Mouse (Mus musculus): ENCODE data around the gene Amigo3. TPM values are rescaled to one million over a fixed set of nuclear protein-coding genes. Genes with fewer than 3 reads are reported as not detected.

Gene Amigo3
- polyA plus RNA-seq, 1 experiment: 0.79 TPM

DNA sequence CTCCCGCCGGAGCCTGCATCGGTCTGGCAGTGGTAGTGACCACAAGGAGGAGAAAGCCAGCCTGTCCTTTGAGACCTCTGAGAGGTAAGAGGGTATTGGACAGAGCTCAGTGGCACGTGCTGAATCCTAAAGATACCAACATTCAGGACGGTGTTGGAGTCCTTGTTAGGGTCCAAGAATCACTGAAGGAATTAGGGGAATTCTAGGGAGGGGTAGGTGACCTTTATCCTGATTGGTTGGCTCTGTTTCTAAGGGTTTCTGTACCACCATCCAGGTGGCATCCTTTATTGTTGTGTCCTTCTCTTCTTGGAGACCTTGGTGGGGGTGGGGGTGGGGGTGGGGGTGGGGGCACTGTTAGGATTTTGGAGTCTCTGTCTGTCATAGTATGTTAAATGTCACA, 20.8 kb upstream of the Amigo3 start:
- H3K4me1 ChIP-seq (ENCODE audit: control insufficient read depth, insufficient read depth, low read length): no peaks in the 10 kb centered on the region
- TF ChIP-seq POLR2A (IDR thresholded peaks at IDR 0.05; ENCODE audit: borderline replicate concordance, low read depth, low read length) (no peak), CTCF (IDR thresholded peaks at IDR 0.05; ENCODE audit: low read depth, low read length) (no peak)
- no peak overlapping the region for H3K27ac ChIP-seq (ENCODE audit: insufficient read depth, low read depth, low read length)
- no peak overlapping the region for H3K4me3 ChIP-seq (ENCODE audit: insufficient read depth, low read length)

DNA sequence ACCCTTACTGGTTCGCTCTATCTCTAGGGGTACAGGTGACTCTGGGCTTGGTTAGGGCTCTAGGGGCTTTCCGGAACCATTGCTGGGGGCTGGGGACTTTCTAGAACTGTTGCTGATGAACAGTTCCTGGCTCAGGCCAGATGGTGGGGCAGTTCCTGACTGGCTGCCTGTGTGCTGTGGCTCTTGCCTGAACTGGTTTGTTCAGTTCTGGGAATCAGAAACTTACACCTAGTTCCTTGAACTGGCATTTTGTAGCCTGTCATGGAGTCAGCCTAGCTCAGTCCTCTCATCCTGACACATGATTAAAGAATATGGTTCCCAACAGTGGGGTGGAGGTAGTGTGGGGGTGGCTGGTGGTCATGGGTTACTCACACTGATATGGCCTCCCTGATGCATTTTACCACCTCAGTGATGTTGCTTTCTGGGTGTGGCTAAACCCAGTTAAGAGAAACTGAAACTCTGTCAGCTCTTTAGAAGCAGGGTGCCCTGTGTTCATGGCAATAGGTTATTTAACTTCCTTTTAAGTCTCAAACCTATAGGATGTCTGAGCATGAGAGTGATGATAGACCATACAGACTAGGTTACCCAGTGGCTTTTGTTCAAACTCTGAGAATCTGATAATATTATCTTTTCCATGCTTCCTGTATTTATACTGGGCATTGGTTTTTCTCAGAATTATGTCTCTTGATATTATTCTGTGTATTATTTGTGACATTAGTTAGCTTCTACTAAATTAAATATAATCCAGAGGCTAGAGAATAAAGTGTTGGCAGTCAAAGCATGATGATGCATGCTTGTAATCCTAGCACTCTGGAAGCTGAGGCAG, 17.4 kb upstream of the Amigo3 start:
- Histone ChIP-seq H3K4me3 (ENCODE audit: insufficient read depth, low read length) (no peak overlapping the region), H3K4me1 (ENCODE audit: control insufficient read depth, insufficient read depth, low read length) (no peaks in the 10 kb centered on the region), H3K27ac (ENCODE audit: insufficient read depth, low read depth, low read length) (no peak overlapping the region)
- no peak for TF ChIP-seq CTCF (IDR thresholded peaks at IDR 0.05; ENCODE audit: low read depth, low read length)
- no peak for TF ChIP-seq POLR2A (IDR thresholded peaks at IDR 0.05; ENCODE audit: borderline replicate concordance, low read depth, low read length)

DNA sequence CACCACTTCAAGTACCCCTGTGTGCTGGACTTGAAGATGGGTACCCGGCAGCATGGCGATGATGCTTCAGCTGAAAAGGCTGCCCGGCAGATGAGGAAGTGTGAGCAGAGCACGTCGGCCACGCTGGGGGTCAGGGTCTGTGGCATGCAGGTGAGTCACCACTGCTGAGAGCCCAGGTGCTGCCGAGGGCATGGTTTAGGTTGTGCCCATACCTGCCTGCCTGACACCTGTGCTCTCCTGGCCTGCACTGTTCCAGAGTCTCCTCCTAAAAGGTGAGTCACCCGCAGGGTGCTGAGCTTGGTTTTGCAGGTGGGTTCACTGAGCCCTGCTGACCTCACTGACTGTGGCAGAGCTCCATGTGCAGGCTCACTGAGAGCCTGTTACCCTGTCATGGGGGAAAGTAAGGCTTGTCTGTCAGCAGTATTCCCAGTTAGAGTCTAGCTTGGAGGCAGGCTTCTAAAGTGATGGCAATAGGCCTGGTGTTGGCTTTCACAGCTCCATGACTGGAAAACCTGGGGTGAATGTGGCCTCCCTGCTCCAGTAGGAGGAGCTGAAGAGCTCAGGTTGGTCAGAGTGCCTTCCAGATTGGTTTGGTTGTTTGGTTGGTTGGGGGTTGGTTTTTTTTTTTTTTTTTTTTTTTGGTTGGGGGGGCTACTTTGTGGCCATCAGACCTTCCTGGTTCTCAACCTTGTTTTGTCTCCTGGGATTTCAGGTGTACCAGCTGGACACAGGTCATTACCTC, 8.0 kb upstream of the Amigo3 start:
- Histone ChIP-seq H3K27ac (ENCODE audit: insufficient read depth, low read depth, low read length) (no peak overlapping the region), H3K4me3 (ENCODE audit: insufficient read depth, low read length) (no peak overlapping the region), H3K4me1 (ENCODE audit: control insufficient read depth, insufficient read depth, low read length) (peaks cover 4% of the 10 kb centered on the region)
- no peak for TF ChIP-seq CTCF (IDR thresholded peaks at IDR 0.05; ENCODE audit: low read depth, low read length)
- no peak for TF ChIP-seq POLR2A (IDR thresholded peaks at IDR 0.05; ENCODE audit: borderline replicate concordance, low read depth, low read length)

DNA sequence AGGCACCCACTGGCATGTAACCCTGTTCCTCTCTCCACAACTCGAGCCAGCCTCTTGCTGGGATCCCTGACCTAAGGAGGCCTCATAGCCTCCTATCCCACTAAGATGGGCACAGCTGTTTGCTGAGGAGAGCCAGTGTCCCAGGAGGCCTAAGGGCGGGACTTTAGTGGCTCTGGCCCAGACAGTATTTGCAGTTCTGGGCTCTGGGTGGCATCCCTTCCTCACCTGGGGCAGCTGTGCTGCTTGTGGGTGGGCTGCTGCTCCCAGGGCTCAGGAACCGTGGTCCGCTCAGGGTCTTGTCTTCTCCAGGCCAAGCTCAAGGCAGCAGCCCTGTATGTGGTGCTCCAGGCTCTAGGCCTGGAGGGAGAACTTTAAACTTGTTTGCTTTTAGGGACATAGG, 6.4 kb upstream of the Amigo3 start:
- no peak overlapping the region for H3K4me3 ChIP-seq (ENCODE audit: insufficient read depth, low read length)
- TF ChIP-seq CTCF (IDR thresholded peaks at IDR 0.05; ENCODE audit: low read depth, low read length): no peak
- TF ChIP-seq POLR2A (IDR thresholded peaks at IDR 0.05; ENCODE audit: borderline replicate concordance, low read depth, low read length): no peak
- H3K4me1 ChIP-seq (ENCODE audit: control insufficient read depth, insufficient read depth, low read length): peaks cover 8% of the 10 kb centered on the region
- no peak overlapping the region for H3K27ac ChIP-seq (ENCODE audit: insufficient read depth, low read depth, low read length)

DNA sequence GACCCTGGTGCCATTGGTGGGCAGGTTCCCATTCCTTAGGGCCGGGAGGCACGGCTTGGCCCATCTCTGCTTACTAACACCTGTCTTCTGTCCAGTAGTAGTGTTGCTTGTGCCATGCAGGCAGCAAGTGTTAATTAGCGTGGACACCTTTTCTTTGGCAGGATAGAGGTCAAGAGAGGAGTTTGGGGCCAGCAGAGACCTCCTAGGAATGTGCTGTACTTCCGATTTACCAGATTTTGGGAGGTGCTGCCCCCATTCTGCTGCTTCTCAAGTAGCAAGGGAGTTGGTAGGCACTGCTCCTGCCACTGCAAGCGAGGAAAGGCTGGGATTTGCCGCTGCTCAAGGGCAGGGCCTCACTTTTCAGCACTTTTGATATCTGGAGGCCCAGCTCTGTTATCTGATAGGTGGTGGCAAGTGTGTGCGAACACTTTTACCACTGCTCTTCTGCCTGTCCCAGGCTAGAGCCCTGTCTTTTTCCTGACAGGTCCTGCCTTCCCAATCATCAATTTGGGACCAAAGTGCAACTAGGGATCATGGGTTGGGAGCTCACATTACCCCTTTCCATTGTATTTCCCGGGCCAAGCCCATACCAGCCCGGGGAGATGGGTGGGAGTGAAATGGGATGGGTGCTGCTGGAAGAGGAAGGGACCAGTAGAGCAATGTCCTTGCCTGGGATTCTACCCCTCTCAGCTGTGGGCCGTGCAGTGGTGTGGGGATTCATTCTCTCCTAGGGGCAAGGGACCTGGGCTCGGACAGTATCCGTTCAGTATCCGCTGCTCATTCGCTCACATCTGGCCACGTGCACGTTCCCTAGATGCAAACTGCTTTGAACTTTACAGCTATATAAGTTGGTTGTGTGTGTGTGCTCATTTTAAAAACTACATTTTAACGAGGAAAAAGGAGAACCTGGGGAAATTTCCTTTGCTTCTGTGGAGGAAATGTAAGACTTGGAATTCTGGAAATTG, 5.1 kb upstream of the Amigo3 start:
- TF ChIP-seq CTCF (IDR thresholded peaks at IDR 0.05; ENCODE audit: low read depth, low read length) (no peak), POLR2A (IDR thresholded peaks at IDR 0.05; ENCODE audit: borderline replicate concordance, low read depth, low read length) (no peak)
- Histone ChIP-seq H3K4me3 (ENCODE audit: insufficient read depth, low read length) (peak overlapping the region; percentile 59), H3K4me1 (ENCODE audit: control insufficient read depth, insufficient read depth, low read length) (peaks cover 10% of the 10 kb centered on the region), H3K27ac (ENCODE audit: insufficient read depth, low read depth, low read length) (no peak overlapping the region; the same call in 1 of the 2 replicates)

DNA sequence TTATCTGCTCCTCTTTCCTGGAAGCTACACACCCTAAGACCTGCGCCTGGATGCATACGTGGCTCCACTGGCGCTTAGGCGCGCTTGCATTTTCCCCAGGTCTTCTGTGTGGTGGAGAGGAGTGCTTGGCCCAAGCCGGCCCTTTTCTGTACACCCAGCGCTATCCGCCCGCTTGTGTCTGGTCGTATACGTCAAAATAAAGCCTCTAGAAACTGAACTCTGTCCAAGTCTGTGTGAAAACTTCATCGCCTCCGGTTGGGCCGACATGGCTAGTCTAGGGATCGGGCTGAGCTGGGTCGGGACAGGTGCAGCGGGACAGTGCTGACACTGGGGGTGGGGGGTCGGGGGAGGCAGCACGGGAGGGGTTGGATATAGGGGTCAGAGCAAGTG, 4.4 kb upstream of the Amigo3 start:
- TF ChIP-seq CTCF (IDR thresholded peaks at IDR 0.05; ENCODE audit: low read depth, low read length): no peak
- no peak for TF ChIP-seq POLR2A (IDR thresholded peaks at IDR 0.05; ENCODE audit: borderline replicate concordance, low read depth, low read length)
- H3K27ac ChIP-seq (ENCODE audit: insufficient read depth, low read depth, low read length): peak overlapping the region; percentile 35
- peak overlapping the region; percentile 59 for H3K4me3 ChIP-seq (ENCODE audit: insufficient read depth, low read length)
- peaks cover 14% of the 10 kb centered on the region for H3K4me1 ChIP-seq (ENCODE audit: control insufficient read depth, insufficient read depth, low read length)

DNA sequence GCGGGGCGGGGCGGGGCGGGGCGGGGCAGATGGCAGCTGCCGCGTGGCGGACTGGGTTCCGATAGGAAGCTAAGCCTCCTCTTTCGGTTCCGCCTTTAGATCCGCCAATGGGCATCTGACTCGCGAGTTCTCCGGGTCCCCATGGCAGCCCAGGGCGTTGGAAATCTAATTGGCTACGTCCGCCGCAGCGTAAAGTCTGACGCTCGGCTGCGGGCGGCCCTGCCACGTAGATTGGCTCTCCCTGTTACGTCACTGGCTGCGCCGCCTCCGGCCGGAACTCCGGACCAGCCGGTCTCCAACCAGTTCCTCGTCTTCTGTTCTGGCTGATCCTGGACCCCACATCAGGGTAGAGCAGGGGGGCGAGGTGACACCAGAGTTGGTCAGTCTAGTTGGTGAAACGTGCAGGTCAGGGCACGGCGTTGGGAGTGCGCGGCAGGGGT, 3.9 kb upstream of the Amigo3 start, which contains the start of gene Gmppb:
Gmppb (plus strand) TSS at position 227 of the 440 bp plus-strand sequence.
- peaks cover 14% of the 10 kb centered on the region for H3K4me1 ChIP-seq (ENCODE audit: control insufficient read depth, insufficient read depth, low read length)
- H3K27ac ChIP-seq (ENCODE audit: insufficient read depth, low read depth, low read length): peak within 1 kb of the TSS; percentile 35
- peak within 1 kb of the TSS; percentile 69 for H3K4me3 ChIP-seq (ENCODE audit: insufficient read depth, low read length)
- TF ChIP-seq CTCF (IDR thresholded peaks at IDR 0.05; ENCODE audit: low read depth, low read length): no peak
- no peak for TF ChIP-seq POLR2A (IDR thresholded peaks at IDR 0.05; ENCODE audit: borderline replicate concordance, low read depth, low read length)

DNA sequence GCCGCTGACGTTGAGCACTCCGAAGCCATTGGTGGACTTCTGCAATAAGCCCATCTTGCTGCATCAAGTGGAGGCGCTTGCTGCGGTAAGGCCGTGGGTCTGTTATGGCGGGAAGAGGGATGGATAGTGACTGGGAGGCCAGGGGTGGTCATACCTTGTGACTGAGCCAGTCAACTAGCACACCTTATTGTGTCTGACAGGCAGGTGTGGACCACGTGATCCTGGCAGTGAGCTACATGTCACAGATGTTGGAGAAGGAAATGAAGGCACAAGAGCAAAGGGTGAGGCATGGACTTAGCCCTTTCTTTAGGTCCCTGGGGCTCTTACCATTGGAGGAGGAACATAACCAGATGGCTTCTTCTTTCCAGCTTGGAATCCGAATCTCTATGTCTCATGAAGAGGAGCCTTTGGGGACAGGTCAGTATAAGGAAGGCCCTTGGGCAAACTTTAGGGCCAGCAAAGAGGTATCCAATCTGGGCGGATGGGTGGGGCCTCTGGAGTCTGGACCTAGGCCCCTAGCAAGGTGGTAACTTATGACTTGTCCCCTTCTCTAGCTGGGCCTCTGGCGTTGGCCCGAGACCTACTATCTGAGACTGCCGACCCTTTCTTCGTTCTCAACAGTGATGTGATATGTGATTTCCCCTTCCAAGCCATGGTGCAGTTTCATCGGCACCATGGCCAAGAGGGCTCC, 3.3 kb upstream of the Amigo3 start:
- Histone ChIP-seq H3K4me1 (ENCODE audit: control insufficient read depth, insufficient read depth, low read length) (peaks cover 17% of the 10 kb centered on the region), H3K27ac (ENCODE audit: insufficient read depth, low read depth, low read length) (no peak overlapping the region), H3K4me3 (ENCODE audit: insufficient read depth, low read length) (peak overlapping the region; percentile 69)
- TF ChIP-seq POLR2A (IDR thresholded peaks at IDR 0.05; ENCODE audit: borderline replicate concordance, low read depth, low read length) (no peak), CTCF (IDR thresholded peaks at IDR 0.05; ENCODE audit: low read depth, low read length) (no peak)

Measured in bone marrow macrophage, adult 2 months (primary cell).